Comparison of ENCODE assay signal across 20 mouse cellular contexts in genomic region chr8:64634131-64634865, GRCm38 (mm10). TPM values are rescaled to one million over a fixed set of nuclear protein-coding genes. Genes with fewer than 3 reads are reported as not detected.
DNase-seq lines count a peak whose midpoint lies in the region; ATAC-seq and TF ChIP-seq lines count a peak whose summit lies in the region.
"Had no signal": no experiment of that assay in that cellular context is flagged by ENCODE, and none has a peak within 500 bp of the region (broad histone marks: within the 10 kb centered on the region; RNA-seq: fewer than 3 reads in every experiment).

No protein-coding gene starts in this region.

- no peaks in the 10 kb centered on the region for H3K9me3 ChIP-seq in hindbrain, postnatal 0 days (ENCODE audit: low read length)
- H3K9me3 ChIP-seq in hindbrain, embryonic 14.5 days (ENCODE audit: control insufficient read depth, low read length), result no peaks in the 10 kb centered on the region
- H3K9me3 ChIP-seq: embryonic facial prominence, embryonic 15.5 days; forebrain, embryonic 12.5 days; hindbrain, embryonic 13.5 days; limb, embryonic 15.5 days; midbrain, embryonic 13.5 days; stomach, embryonic 15.5 days had no signal

- no peak overlapping the region for H3K4me3 ChIP-seq in hindbrain, postnatal 0 days (ENCODE audit: low read length)
- no peak overlapping the region for H3K4me3 ChIP-seq in hindbrain, embryonic 14.5 days (replicated peaks; ENCODE audit: low read length)
- H3K4me3 ChIP-seq in cortical plate, adult 2 months (ENCODE audit: insufficient read depth, low read length), result no peak overlapping the region
- H3K4me3 ChIP-seq: embryonic facial prominence, embryonic 15.5 days; forebrain, embryonic 12.5 days; hindbrain, embryonic 13.5 days; limb, embryonic 15.5 days; midbrain, embryonic 13.5 days; stomach, embryonic 15.5 days had no signal

- ATAC-seq in hindbrain, postnatal 0 days, result peak; percentile 38; the same call in 1 of the 2 replicates
- ATAC-seq in hindbrain, embryonic 14.5 days (ENCODE audit: low FRiP score), result no peak
- ATAC-seq: CD4-positive, CD25-positive, alpha-beta regulatory T cell, adult 4 months; midbrain, embryonic 13.5 days had no signal

- intact Hi-C loops in left cerebral cortex, postnatal 14 days (cut with DNase I), result no loop called here

- no peaks in the 10 kb centered on the region for H3K4me1 ChIP-seq in hindbrain, postnatal 0 days (ENCODE audit: insufficient read depth, low read length)
- H3K4me1 ChIP-seq in hindbrain, embryonic 14.5 days (replicated peaks; ENCODE audit: control insufficient read depth, insufficient read depth, low read length), result 0 out of 2 replicates have a peak, but pooled peaks cover 2% of the 10 kb centered on the region
- peaks cover 8% of the 10 kb centered on the region; the same call in 1 of the 2 replicates for H3K4me1 ChIP-seq in cortical plate, adult 2 months (ENCODE audit: control insufficient read depth, insufficient read depth, low read length)
- H3K4me1 ChIP-seq: limb, embryonic 15.5 days; stomach, embryonic 15.5 days had no signal

- peak; percentile 33 for DNase-seq in hindbrain, postnatal 0 days (ENCODE audit: low spot score)
- DNase-seq in hindbrain, embryonic 14.5 days (ENCODE audit: low spot score), result no peak
- DNase-seq in left cerebral cortex, postnatal 14 days (ENCODE audit: low spot score in 2 of 2), result peak; percentile 45 to 48
- DNase-seq in left cerebral cortex, adult 11 months (ENCODE audit: low spot score), result no peak
- peak; percentile 8 to 19 for DNase-seq in layer of hippocampus, postnatal 10 days (ENCODE audit: low spot score in 2 of 2)
- DNase-seq in urinary bladder, postnatal 14 days (ENCODE audit: low spot score), result no peak
- DNase-seq: adrenal gland, postnatal 14 days; kidney, adult 18-20 months; lung, adult 18-20 months; spleen, adult 18-20 months; thymus, postnatal 14 days had no signal

- no peak for TF ChIP-seq POLR2A in cortical plate, adult 2 months (IDR thresholded peaks at IDR 0.05; ENCODE audit: extremely low read depth, insufficient read depth, low read length)

- H3K9ac ChIP-seq in hindbrain, postnatal 0 days (replicated peaks; ENCODE audit: low read length), result no peak overlapping the region
- no peak overlapping the region for H3K9ac ChIP-seq in hindbrain, embryonic 14.5 days
- H3K9ac ChIP-seq: embryonic facial prominence, embryonic 15.5 days; forebrain, embryonic 12.5 days; hindbrain, embryonic 13.5 days; limb, embryonic 15.5 days; midbrain, embryonic 13.5 days; stomach, embryonic 15.5 days had no signal

- no peaks in the 10 kb centered on the region for H3K27me3 ChIP-seq in hindbrain, postnatal 0 days (ENCODE audit: insufficient read depth, low read length)
- H3K27me3 ChIP-seq in hindbrain, embryonic 14.5 days (ENCODE audit: control insufficient read depth, insufficient read depth, low read length), result no peaks in the 10 kb centered on the region
- H3K27me3 ChIP-seq: embryonic facial prominence, embryonic 15.5 days; forebrain, embryonic 12.5 days; hindbrain, embryonic 13.5 days; limb, embryonic 15.5 days; midbrain, embryonic 13.5 days; stomach, embryonic 15.5 days had no signal

- H3K4me2 ChIP-seq in hindbrain, postnatal 0 days (ENCODE audit: low read depth, low read length), result no peak overlapping the region
- H3K4me2 ChIP-seq in hindbrain, embryonic 14.5 days (replicated peaks), result no peak overlapping the region
- H3K4me2 ChIP-seq: embryonic facial prominence, embryonic 15.5 days; forebrain, embryonic 12.5 days; hindbrain, embryonic 13.5 days; limb, embryonic 15.5 days; midbrain, embryonic 13.5 days; stomach, embryonic 15.5 days had no signal

- H3K27ac ChIP-seq in hindbrain, postnatal 0 days, result peak overlapping the region; percentile 48; the same call in 1 of the 2 replicates
- H3K27ac ChIP-seq in hindbrain, embryonic 14.5 days, result no peak overlapping the region
- 0 out of 2 replicates have a peak overlapping the region, but pooled peaks have one; percentile 45 for H3K27ac ChIP-seq in cortical plate, adult 2 months (ENCODE audit: insufficient read depth, low read length)
- H3K27ac ChIP-seq: embryonic facial prominence, embryonic 15.5 days; forebrain, embryonic 12.5 days; hindbrain, embryonic 13.5 days; limb, embryonic 15.5 days; macrophage; midbrain, embryonic 13.5 days; stomach, embryonic 15.5 days had no signal

- TF ChIP-seq CTCF in hindbrain, postnatal 0 days (IDR thresholded peaks at IDR 0.05; ENCODE audit: low read depth), result no peak
- TF ChIP-seq CTCF in cortical plate, adult 2 months (IDR thresholded peaks at IDR 0.05; ENCODE audit: extremely low read depth, insufficient read depth, low read length), result no peak

- H3K36me3 ChIP-seq in hindbrain, postnatal 0 days (ENCODE audit: insufficient read depth, low read length), result no peaks in the 10 kb centered on the region
- no peaks in the 10 kb centered on the region for H3K36me3 ChIP-seq in hindbrain, embryonic 14.5 days (replicated peaks; ENCODE audit: control insufficient read depth, insufficient read depth)
- H3K36me3 ChIP-seq: embryonic facial prominence, embryonic 15.5 days; limb, embryonic 15.5 days; midbrain, embryonic 13.5 days; stomach, embryonic 15.5 days had no signal

- 70% methylated on average over 8 of the region's 8 CpGs for WGBS in hindbrain, postnatal 0 days
- WGBS in hindbrain, embryonic 14.5 days, result 74% methylated on average over 8 of the region's 8 CpGs

RNA-seq across cellular contexts. Expression of gene Cpe, which starts 58.6 kb away (rescaled TPM):
- 614 and 704 TPM in 2 replicates for total RNA-seq in hindbrain, postnatal 0 days (2014; rRNA removed)
- polyA plus RNA-seq in hindbrain, postnatal 0 days (2015; fragmentation: Nextera tagmentation; extraction: Ambion mirVana), result 1,088 and 1,129 TPM in 2 replicates
- 752 and 837 TPM in 2 replicates for polyA plus RNA-seq in hindbrain, embryonic 14.5 days (2014; fragmentation: Nextera tagmentation; extraction: Ambion mirVana)
- total RNA-seq in left cerebral cortex, postnatal 14 days (2021), result 1,000 to 10,000 TPM; 2,228 to 2,322 TPM
- polyA plus RNA-seq in cortical plate, adult 2 months (2012; rRNA removed), result 1,729 and 1,769 TPM in 2 replicates
- total RNA-seq in layer of hippocampus, postnatal 10 days (2021), result 1,000 to 10,000 TPM; 2,385 to 2,461 TPM

Comparison
In these comparisons a context has a peak if more than half of its experiments do, and no peak if none do; other contexts are left out.
1. DNase-seq: peak in hindbrain, postnatal 0 days (single experiment), left cerebral cortex, postnatal 14 days (2 of 2) and layer of hippocampus, postnatal 10 days (2 of 2); none in hindbrain, embryonic 14.5 days (single experiment), left cerebral cortex, adult 11 months (single experiment) and urinary bladder, postnatal 14 days (single experiment).